Mouse (Mus musculus): Measurements from ENCODE around the gene Opn4. TPM values are rescaled to one million over a fixed set of nuclear protein-coding genes. Genes with fewer than 3 reads are reported as not detected.

Gene Opn4
- total RNA-seq (2021), result not detected

GRCm38 (mm10) chr14:34599941-34600340 is at the start of gene Opn4:
TSS of gene Opn4 (minus strand) at chr14:34600142.
- intact Hi-C loops (cut with DNase I), result no loop called here
- no peak for DNase-seq (ENCODE audit: low spot score in 2 of 2)

- intact Hi-C loops (cut with DNase I), result no loop called here
- DNase-seq (ENCODE audit: low spot score in 2 of 2), result no peak
Observed at GRCm38 (mm10) chr14:34647870-34648475, 48.0 kb upstream of the Opn4 start.

GRCm38 (mm10) chr14:34644140-34644539 is 44.2 kb upstream of the Opn4 start:
- intact Hi-C loops (cut with DNase I), result no loop called here
- DNase-seq (ENCODE audit: low spot score in 2 of 2), result no peak

GRCm38 (mm10) chr14:34635721-34636120 is 35.8 kb upstream of the Opn4 start:
- no peak for DNase-seq (ENCODE audit: low spot score in 2 of 2)
- intact Hi-C loops (cut with DNase I), result no loop called here

- intact Hi-C loops (cut with DNase I), result no loop called here
- DNase-seq (ENCODE audit: low spot score in 2 of 2), result no peak
Observed at GRCm38 (mm10) chr14:34635192-34635591, 35.2 kb upstream of the Opn4 start.

- intact Hi-C loops (cut with DNase I), result no loop called here
- no peak for DNase-seq (ENCODE audit: low spot score in 2 of 2)
Observed at GRCm38 (mm10) chr14:34632722-34633448, 32.9 kb upstream of the Opn4 start.

GRCm38 (mm10) chr14:34626824-34627223 is 26.9 kb upstream of the Opn4 start:
- no peak for DNase-seq (ENCODE audit: low spot score in 2 of 2)
- intact Hi-C loops (cut with DNase I), result no loop called here

GRCm38 (mm10) chr14:34623531-34624210 is 23.7 kb upstream of the Opn4 start:
- DNase-seq (ENCODE audit: low spot score in 2 of 2), result no peak
- intact Hi-C loops (cut with DNase I), result no loop called here

GRCm38 (mm10) chr14:34623074-34623473 is 23.1 kb upstream of the Opn4 start:
- intact Hi-C loops (cut with DNase I), result no loop called here
- DNase-seq (ENCODE audit: low spot score in 2 of 2), result no peak

- intact Hi-C loops (cut with DNase I), result loop anchor here (1.0 kb wide), 1 partner anchor 157 kb away; no protein-coding TSS in a partner anchor
- peak; percentile 24 to 36 for DNase-seq (ENCODE audit: low spot score in 2 of 2)
Observed at GRCm38 (mm10) chr14:34620611-34621376, 20.9 kb upstream of the Opn4 start.

- DNase-seq (ENCODE audit: low spot score in 2 of 2), result no peak
- intact Hi-C loops (cut with DNase I), result loop anchor here (5.0 kb wide), 1 partner anchor 53 kb away; the partner anchor contains the start of gene Wapl
Observed at GRCm38 (mm10) chr14:34618808-34619207, 18.9 kb upstream of the Opn4 start.

GRCm38 (mm10) chr14:34616821-34617220 is 16.9 kb upstream of the Opn4 start:
- intact Hi-C loops (cut with DNase I), result loop anchor here (2.0 to 5.0 kb wide), 3 partner anchors 55 to 162 kb away; partner anchors contain the start of gene Wapl
- DNase-seq (ENCODE audit: low spot score in 2 of 2), result peak; percentile 74 to 91

- DNase-seq (ENCODE audit: low spot score in 2 of 2), result no peak
- intact Hi-C loops (cut with DNase I), result loop anchor here (2.0 to 5.0 kb wide), 3 partner anchors 57 to 163 kb away; partner anchors contain the start of gene Wapl
Observed at GRCm38 (mm10) chr14:34615625-34616024, 15.7 kb upstream of the Opn4 start.

GRCm38 (mm10) chr14:34615082-34615481 is 15.1 kb upstream of the Opn4 start:
- intact Hi-C loops (cut with DNase I), result loop anchor here (5.0 kb wide), 1 partner anchor 57 kb away; the partner anchor contains the start of gene Wapl
- no peak for DNase-seq (ENCODE audit: low spot score in 2 of 2)

GRCm38 (mm10) chr14:34614551-34614950 is 14.6 kb upstream of the Opn4 start:
- no peak for DNase-seq (ENCODE audit: low spot score in 2 of 2)
- intact Hi-C loops (cut with DNase I), result no loop called here

GRCm38 (mm10) chr14:34613523-34613922 is 13.6 kb upstream of the Opn4 start:
- intact Hi-C loops (cut with DNase I), result no loop called here
- DNase-seq (ENCODE audit: low spot score in 2 of 2), result no peak

- intact Hi-C loops (cut with DNase I), result no loop called here
- no peak for DNase-seq (ENCODE audit: low spot score in 2 of 2)
Observed at GRCm38 (mm10) chr14:34612222-34612621, 12.3 kb upstream of the Opn4 start.

GRCm38 (mm10) chr14:34611591-34611990 is 11.6 kb upstream of the Opn4 start:
- peak in 1 of 2 experiments; percentile 11 for DNase-seq (ENCODE audit: low spot score in 2 of 2)
- intact Hi-C loops (cut with DNase I), result no loop called here

- intact Hi-C loops (cut with DNase I), result no loop called here
- no peak for DNase-seq (ENCODE audit: low spot score in 2 of 2)
Observed at GRCm38 (mm10) chr14:34601910-34602309, 2.0 kb upstream of the Opn4 start.

Measured in left cerebral cortex, postnatal 25 days (tissue).